Mouse (Mus musculus) stomach, postnatal 0 days (tissue): ENCODE measurements around the gene Col24a1. TPM values are rescaled to one million over a fixed set of nuclear protein-coding genes. Genes with fewer than 3 reads are reported as not detected.

Experiments used
- ATAC-seq: fragments of 200-750 bp; cut with Nextera tagmentation; 2 replicates; pipeline ENCODE4 v1.8.0; 2017; ENCODE audit not compliant: low FRiP score, low TSS enrichment
- DNase-seq: peaks from one replicate; pipeline ENCODE4 v3.0.0-alpha.2; 2016; ENCODE audit warnings: low spot score
- H3K27ac ChIP-seq: fragments of 300-500 bp; sonication (generic); replicated peaks from 2 replicates; pipeline ENCODE4 v1.5.1; 2014; ENCODE audit warnings: mild to moderate bottlenecking, control low read depth
- H3K27me3 ChIP-seq: fragments of 300-500 bp; sonication (generic); 2 replicates; pipeline ENCODE4 v1.6.1; 2014; ENCODE audit warnings: low read length; ENCODE audit not compliant: control insufficient read depth, insufficient read depth
- H3K36me3 ChIP-seq: fragments of 300-500 bp; sonication (generic); 2 replicates; pipeline ENCODE4 v1.6.1; 2014; ENCODE audit warnings: low read length, mixed read lengths; ENCODE audit not compliant: control insufficient read depth, insufficient read depth
- H3K4me1 ChIP-seq: fragments of 300-500 bp; sonication (generic); replicated peaks from 2 replicates; pipeline ENCODE4 v1.6.1; 2014; ENCODE audit warnings: antibody characterized with exemption; ENCODE audit not compliant: control insufficient read depth, insufficient read depth
- H3K4me2 ChIP-seq: fragments of 300-500 bp; sonication (generic); replicated peaks from 2 replicates; pipeline ENCODE4 v1.6.1; 2014; ENCODE audit warnings: low read depth, mild to moderate bottlenecking, control low read depth, moderate library complexity
- H3K4me3 ChIP-seq: fragments of 300-500 bp; sonication (generic); 2 replicates; pipeline ENCODE4 v1.5.1; 2014; ENCODE audit warnings: low read depth, low read length, control low read depth
- H3K9ac ChIP-seq: fragments of 300-500 bp; sonication (generic); 2 replicates; pipeline ENCODE4 v1.6.1; 2014; ENCODE audit warnings: mild to moderate bottlenecking, low read length, control low read depth, mixed read lengths
- H3K9me3 ChIP-seq: fragments of 300-500 bp; sonication (generic); 2 replicates; pipeline ENCODE4 v1.6.1; 2016; ENCODE audit warnings: low read length; ENCODE audit not compliant: control insufficient read depth
- CTCF ChIP-seq: IDR thresholded peaks from 2 replicates; pipeline ENCODE4 v1.5.1; 2016; ENCODE audit warnings: antibody characterized with exemption, low read depth, mild to moderate bottlenecking, moderate library complexity
- EP300 ChIP-seq: optimal IDR thresholded peaks from 2 replicates; pipeline ENCODE3; 2016; ENCODE audit warnings: antibody characterized with exemption
- WGBS: fragments of 180-500 bp; shearing (Covaris S2); extraction: QIAGEN DNeasy Blood & Tissue Kit; methylation state at CpG from one replicate; pipeline ENCODE4 v1.1.7; 2014; 5-methylcytosine and 5-hydroxymethylcytosine counted together
- polyA plus RNA-seq: library from polyadenylated mRNA; unstranded; fragments of >200 nt; fragmentation: Nextera tagmentation; extraction: Ambion mirVana; gene quantifications from 2 replicates; pipeline ENCODE4 v1.2.1, GENCODE M21; 2015

Gene Col24a1
- 0.89 and 1.1 TPM in 2 replicates for polyA plus RNA-seq

DNA sequence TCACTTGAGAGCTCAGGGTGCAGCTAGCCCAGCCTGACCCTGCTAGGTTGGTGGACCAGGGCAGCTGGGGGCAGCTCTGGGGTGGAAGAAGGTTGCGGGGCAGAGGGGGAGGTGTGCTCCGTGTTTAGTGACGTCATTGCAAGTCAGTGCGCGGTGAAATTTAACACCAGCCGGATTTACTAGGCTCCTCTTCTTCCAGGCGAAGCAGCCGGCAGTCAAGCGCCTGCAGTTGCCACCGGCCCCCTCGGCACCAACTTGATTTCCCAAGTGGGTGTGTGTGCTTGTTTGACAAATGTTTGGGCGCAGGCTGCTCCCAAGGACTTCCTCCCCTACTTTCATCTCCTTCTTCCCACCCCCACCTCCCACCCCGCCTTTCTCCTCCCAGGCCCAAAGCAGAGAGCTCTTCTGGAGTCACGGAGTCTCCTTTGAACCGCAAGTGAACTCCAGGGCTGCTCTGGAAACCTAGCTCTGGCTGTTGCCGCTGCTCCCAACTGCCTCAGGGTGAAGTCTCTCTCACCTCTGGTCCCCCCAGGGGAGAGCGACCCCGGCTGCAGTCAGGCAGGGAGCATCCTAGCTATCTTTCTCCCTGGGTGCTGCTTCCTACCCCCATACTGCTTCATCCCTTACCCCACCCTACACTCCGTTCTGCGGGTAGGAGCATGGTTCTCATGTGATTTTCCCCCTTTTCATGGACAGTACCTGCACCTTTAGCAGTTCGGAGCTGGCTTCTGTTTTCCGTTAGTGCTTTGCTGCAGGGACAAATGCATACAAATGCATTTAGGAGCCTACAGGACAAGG lies at the start of gene Col24a1:
Gene Col24a1 (plus strand): TSS at position 136 of the 798 bp plus-strand sequence.
- no peaks in the 10 kb centered on the region; the same call in 1 of the 2 replicates for H3K4me1 ChIP-seq
- H3K27me3 ChIP-seq, result no peaks in the 10 kb centered on the region
- DNase-seq (peak; percentile 39), ATAC-seq (peak; percentile 64)
- 0 out of 2 replicates have a peak within 1 kb of the TSS, but pooled peaks have one; percentile 58 for H3K27ac ChIP-seq
- no peaks in the 10 kb centered on the region for H3K9me3 ChIP-seq
- TF ChIP-seq CTCF (no peak), EP300 (no peak)
- peak within 1 kb of the TSS; percentile 53 for H3K9ac ChIP-seq
- H3K4me3 ChIP-seq, result peak within 1 kb of the TSS; percentile 43
- 5% methylated on average over 22 of the region's 22 CpGs for WGBS
- H3K36me3 ChIP-seq, result no peaks in the 10 kb centered on the region
- H3K4me2 ChIP-seq, result peak within 1 kb of the TSS; percentile 66

DNA sequence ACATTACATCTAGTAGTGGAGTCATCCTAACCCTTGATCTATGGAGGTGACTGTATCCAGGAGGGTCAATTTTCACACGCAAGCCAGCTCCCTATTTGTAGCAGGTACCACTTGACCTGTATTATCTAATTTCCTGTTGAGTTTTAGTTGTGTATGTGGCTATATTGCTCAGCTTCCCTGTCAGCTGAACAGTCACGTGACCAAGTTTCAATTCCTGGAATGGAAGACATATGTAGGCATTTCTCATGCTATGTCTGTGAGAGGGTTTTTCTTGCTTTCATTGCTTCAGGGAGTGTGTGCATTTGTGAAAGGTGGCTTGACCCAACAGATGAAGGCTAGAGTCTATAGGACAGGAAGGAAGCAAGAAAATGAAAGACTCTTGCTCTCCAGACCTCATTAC lies 44.2 kb upstream of the Col24a1 start:
- H3K9ac ChIP-seq, result no peak overlapping the region
- no peaks in the 10 kb centered on the region for H3K4me1 ChIP-seq
- H3K36me3 ChIP-seq, result no peaks in the 10 kb centered on the region
- TF ChIP-seq EP300, result no peak
- no peak for TF ChIP-seq CTCF
- no peak overlapping the region for H3K4me3 ChIP-seq
- no peaks in the 10 kb centered on the region for H3K9me3 ChIP-seq
- ATAC-seq (no peak), DNase-seq (no peak)
- no peaks in the 10 kb centered on the region for H3K27me3 ChIP-seq
- no peak overlapping the region for H3K27ac ChIP-seq
- H3K4me2 ChIP-seq, result no peak overlapping the region
- WGBS, result 85% methylated on average over 2 of the region's 2 CpGs

DNA sequence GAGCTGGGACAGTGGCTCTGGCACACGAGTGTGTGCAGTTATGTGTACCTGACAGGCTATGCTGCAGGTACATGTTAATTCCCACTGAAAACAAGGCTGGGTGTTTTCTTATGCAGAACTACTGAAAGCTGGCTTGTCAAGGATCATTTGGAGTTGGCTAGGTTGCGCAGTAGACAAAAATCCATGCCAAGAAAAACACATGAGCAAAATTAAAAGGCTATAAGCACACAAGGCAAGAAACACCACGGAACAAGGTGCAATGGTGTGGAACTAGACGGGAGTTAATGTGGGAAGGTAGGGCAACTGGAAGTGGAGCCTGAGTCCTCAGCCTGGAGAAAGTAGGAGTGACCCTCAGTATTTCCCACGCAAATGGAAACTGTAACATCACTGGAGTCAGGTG lies 39.2 kb upstream of the Col24a1 start:
- Histone ChIP-seq H3K4me2 (no peak overlapping the region), H3K27me3 (no peaks in the 10 kb centered on the region), H3K9me3 (no peaks in the 10 kb centered on the region), H3K36me3 (no peaks in the 10 kb centered on the region), H3K9ac (no peak overlapping the region), H3K4me3 (no peak overlapping the region), H3K27ac (no peak overlapping the region), H3K4me1 (no peaks in the 10 kb centered on the region)
- ATAC-seq, result no peak
- no peak for DNase-seq
- TF ChIP-seq EP300 (no peak), CTCF (no peak)
- WGBS, result 86% methylated on average over 5 of the region's 5 CpGs

DNA sequence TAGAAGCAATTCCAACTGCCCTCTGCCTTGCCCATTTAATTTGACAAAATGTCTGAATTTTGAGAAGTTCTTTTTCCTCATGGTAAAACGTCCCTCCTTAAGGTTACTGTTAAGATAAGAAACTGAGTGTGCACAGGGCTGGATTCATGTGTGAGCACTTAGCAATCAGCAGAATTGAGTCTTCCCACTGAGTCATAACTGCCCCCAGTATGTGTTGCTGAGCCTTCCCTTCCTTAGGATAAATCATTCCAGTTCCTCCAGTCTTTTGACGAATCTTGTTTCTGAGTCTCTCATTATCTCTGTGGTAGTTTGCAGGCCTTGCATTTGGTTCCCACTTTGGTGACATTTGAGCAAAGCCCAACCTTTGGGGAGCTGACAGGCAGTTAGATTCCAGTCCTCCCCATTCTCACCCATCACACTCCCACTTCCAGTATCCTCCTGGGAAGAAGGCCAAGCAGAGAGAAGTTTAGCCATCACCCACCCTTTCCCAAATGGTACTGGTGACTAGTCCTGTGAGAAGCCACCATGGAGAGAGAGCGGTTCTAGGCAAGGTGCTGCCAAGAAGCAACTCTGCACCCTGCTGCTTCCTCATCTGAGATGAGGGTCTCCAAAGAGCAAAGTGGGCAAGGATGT lies 37.4 kb upstream of the Col24a1 start:
- Histone ChIP-seq H3K9ac (no peak overlapping the region), H3K36me3 (no peaks in the 10 kb centered on the region), H3K4me1 (no peaks in the 10 kb centered on the region), H3K4me3 (no peak overlapping the region), H3K27me3 (no peaks in the 10 kb centered on the region), H3K9me3 (no peaks in the 10 kb centered on the region), H3K4me2 (no peak overlapping the region), H3K27ac (no peak overlapping the region)
- no peak for ATAC-seq
- WGBS, result 77% methylated on average over 3 of the region's 3 CpGs
- no peak for TF ChIP-seq EP300
- TF ChIP-seq CTCF, result no peak
- no peak for DNase-seq

DNA sequence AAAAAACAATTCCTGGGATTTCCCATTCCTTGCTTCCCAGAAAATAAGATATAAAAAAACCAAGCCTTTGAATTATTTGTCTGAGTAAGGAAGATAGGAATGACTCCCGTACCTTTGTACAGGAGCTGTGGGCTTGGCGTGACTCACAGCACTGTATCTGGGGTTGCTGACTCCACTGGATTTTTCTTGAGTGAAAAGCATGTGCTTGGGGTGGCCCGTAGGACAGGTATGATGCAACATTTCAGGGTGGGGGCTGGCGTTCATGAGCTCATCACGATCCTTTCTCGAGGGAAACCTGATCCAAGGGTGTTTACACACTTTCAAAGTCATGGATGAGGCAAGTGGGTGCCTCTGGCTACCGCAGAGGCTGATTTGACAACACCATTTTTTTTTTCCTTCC lies 35.6 kb upstream of the Col24a1 start:
- Histone ChIP-seq H3K4me3 (no peak overlapping the region), H3K36me3 (no peaks in the 10 kb centered on the region), H3K9ac (no peak overlapping the region), H3K4me1 (no peaks in the 10 kb centered on the region), H3K9me3 (no peaks in the 10 kb centered on the region), H3K27ac (no peak overlapping the region), H3K4me2 (no peak overlapping the region), H3K27me3 (no peaks in the 10 kb centered on the region)
- peak; percentile 15 for DNase-seq
- no peak for TF ChIP-seq CTCF
- no peak for TF ChIP-seq EP300
- no peak for ATAC-seq
- WGBS, result 60% methylated on average over 7 of the region's 7 CpGs

DNA sequence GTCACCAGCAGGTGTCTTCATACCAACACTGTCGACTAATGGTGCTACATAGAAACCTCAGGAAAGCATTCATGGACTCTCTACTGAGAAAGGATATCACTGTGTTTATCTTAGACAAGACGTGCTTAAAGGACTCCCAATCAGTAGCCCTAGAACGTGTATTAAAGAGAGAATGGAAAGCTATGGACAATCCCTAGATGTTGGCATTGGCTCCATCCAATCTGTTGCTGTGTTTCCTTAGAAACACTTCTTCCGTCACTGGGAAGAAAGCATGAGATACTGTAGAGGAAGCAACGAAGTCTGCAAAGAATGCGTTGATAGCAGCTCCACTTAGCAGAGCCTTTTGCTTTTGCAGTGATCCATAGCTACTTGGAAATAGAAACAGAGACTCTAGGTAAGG lies 32.6 kb upstream of the Col24a1 start:
- DNase-seq, result no peak
- WGBS, result 84% methylated on average over 6 of the region's 6 CpGs

More for the DNA sequence above, 32.6 kb upstream of the Col24a1 start:
- no peak for ATAC-seq
- H3K4me1 ChIP-seq, result no peaks in the 10 kb centered on the region
- no peaks in the 10 kb centered on the region for H3K27me3 ChIP-seq
- TF ChIP-seq EP300, result no peak
- H3K36me3 ChIP-seq, result no peaks in the 10 kb centered on the region
- H3K9me3 ChIP-seq, result no peaks in the 10 kb centered on the region
- no peak overlapping the region for H3K9ac ChIP-seq
- H3K27ac ChIP-seq, result no peak overlapping the region
- no peak overlapping the region for H3K4me3 ChIP-seq
- no peak overlapping the region for H3K4me2 ChIP-seq
